Mouse (Mus musculus): ENCODE results near the gene Kcnmb2. TPM values are rescaled to one million over a fixed set of nuclear protein-coding genes. Genes with fewer than 3 reads are reported as not detected.

Kcnmb2 gene
- total RNA-seq (2021): 10 to 100 TPM; 17.7 to 18.4 TPM

DNA sequence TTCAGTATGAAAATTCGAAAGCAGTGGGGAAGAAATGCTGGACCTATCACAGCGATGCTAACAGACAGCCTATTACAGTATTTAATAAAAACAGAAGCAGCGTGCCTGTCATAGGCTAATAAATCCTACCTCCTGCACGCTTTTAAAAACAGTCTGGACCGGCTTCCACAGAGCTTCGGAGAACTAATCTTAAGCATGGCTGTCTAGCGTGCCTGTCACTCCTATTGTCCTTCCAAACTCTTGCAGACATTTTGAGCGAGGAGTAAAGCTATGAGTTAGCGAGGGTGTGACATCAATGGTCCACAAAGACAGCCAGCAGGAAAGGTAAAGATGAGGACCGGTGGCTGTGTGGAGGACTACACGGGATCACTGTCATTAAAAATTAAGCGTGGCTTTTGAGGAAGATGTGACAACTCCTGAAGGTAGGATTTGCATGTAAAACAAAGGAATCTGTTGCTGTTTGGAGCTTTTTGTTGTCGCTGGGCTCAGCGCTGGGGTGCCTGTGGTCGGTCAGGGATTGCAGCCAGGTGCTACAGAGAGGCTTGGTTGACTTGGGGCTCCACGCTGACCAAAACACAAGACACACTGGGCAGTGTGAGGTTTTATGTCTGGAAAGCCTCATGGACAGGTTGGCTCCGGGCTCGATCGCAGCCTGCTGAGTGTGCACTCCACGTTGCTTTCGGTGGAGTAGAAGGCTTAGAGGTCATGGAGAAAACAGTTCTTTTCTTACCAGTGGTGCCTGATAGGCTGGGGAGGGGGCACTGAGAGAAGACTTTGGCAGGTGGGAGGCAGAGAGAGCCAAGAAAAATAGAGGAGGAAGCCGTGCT is at the start of gene Kcnmb2:
Gene Kcnmb2, plus strand, starts transcription at position 4 of the 827 bp plus-strand sequence.
- DNase-seq: peak; percentile 9

DNA sequence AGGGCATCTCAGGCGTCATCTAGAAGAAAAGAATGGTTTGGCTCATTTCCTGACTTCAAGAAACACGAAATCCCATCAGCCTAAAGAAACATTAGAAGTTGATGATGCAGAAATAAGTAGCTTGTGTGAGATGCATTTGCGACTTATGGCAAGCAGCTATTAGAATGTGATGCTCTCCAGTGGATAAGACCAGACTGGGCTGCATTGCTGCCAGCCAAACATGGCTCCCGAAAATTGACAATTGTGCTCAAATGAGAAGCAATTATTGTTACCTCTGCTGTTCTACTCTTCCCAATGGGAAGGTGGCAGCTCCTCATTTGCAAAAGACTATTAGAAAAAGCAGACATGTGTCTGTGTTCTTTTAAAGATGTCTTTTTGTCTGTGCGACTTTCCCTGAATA is 38.8 kb upstream of the Kcnmb2 start:
- intact Hi-C loops (cut with DNase I): no loop called here
- DNase-seq: no peak

More for the DNA sequence above, at the start of gene Kcnmb2:
- intact Hi-C loops (cut with DNase I): loop anchor here (10.0 kb wide), 2 partner anchors 108 to 152 kb away; no protein-coding TSS in a partner anchor

DNA sequence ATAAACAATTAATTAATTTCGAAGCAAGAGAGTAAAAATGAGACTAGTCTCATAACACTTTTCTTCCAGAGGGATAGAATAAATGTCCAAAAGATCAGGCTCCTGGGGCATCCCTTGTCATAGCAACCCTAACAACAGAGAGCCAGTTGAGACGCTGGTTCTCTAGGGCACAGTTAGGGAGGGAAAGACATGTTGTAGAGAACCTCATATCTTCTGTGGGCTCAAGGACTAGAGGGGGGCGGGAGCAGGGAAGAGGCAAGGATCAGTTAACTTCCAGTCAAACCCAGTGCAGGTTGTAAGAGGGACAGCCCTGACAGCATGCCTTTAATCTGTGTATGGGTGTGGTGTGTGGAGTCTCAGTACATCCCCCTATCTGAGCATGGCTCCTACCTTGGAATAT is 38.2 kb upstream of the Kcnmb2 start:
- intact Hi-C loops (cut with DNase I): no loop called here
- no peak for DNase-seq

DNA sequence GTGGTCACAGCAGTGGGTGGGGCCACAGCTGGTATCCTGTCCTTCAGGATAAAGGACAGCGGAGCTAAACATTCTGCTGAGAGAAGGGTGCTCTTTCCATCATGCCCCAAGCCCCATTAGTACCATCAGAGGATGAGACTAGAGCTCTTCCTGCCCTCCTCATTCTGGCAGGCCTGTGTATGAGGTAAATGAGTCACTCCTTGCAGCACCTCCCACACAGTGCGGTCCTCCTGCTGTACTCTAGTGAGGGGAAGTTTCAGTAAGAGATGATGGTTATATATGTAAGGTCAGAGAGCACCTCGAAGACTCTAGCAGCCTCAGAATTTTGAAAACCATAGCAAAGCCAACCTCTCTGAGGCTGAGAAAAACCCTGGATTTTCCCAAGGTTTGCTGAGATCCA is 30.8 kb upstream of the Kcnmb2 start:
- intact Hi-C loops (cut with DNase I): no loop called here
- no peak for DNase-seq

DNA sequence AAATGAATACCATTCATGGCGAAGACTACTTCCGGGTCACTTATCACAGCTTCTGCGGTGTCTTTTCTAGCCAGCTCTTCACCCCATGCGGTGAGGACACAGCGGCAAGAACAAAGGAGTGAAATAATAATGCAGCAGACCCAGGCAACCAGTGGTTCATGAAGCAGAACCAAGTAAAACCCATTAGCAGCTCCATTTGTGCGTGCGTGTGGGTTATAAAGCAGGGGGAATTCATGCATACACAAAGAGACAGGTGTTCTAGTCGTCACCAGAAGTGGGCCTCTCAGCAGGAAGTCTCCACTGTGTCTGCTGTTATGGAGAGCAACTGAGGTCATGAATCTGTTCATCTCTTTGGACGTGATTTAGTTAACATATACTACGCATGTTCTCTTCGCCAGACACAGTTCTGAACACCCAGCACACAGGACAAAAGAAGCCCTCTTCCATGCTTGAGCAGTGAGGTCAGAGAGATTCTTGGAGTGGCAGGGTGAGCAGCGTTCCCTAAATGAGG is 19.6 kb upstream of the Kcnmb2 start:
- DNase-seq: no peak
- intact Hi-C loops (cut with DNase I): no loop called here

DNA sequence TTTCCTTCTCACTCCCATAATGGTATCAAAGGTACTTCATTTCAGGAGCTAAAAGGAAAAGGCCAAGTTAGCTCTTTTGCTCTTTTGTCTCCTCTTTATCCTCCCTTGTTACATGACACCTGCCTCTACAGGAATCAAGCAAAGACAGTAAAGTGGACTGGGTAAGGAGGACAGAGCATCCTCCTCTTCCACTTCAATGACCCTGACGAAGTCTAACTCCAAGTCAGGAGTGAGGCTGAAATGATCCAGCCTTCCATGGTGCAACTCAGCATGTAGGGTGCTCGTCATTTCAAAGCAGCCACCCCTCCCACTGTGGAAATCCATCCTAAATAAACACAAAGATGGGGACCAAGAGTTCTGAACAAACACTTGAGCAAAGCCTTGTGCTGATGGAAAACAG is 9.7 kb upstream of the Kcnmb2 start:
- intact Hi-C loops (cut with DNase I): no loop called here
- DNase-seq: no peak

DNA sequence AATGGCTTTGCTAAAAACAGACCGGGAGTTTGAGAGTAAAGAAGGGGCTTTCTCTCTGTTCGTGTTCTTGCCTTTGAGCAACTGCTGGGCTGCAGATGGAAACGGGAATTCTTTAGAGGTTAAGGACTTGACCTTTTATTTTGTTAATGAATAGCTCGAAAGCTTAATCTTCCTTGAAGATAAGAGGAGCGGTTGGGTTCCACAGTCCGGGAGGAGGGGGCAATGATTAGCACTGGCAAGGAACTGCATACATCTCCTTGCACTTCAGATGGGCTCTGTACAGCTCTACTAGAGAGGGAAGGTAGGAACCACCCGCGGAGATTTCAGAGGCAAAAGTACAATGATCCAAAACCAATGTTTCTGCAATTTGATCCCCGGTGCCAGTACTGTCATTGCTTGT is 1.2 kb downstream of the Kcnmb2 start:
- intact Hi-C loops (cut with DNase I): loop anchor here (10.0 kb wide), 2 partner anchors 109 to 151 kb away; no protein-coding TSS in a partner anchor
- no peak for DNase-seq

DNA sequence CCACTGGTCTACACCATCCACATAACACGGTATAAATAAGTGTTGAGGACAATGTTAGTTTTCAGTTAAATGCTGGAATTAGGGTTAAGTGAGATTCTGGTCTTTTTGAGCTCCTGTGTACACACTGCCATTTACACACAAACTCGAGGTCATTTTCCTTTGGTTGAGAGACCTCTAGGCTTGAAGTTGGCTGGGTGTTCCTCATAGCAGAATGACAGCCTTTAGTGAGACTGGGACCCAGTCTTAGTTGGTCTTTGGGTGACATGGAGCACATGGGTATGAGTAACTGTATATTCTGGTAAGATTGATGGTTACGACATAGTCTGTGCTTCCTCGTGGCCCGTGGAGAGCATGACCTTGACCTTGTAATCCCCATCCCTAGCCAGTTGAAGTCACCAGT is 1.8 kb downstream of the Kcnmb2 start:
- intact Hi-C loops (cut with DNase I): loop anchor here (10.0 kb wide), 2 partner anchors 109 to 151 kb away; no protein-coding TSS in a partner anchor
- DNase-seq: no peak

DNA sequence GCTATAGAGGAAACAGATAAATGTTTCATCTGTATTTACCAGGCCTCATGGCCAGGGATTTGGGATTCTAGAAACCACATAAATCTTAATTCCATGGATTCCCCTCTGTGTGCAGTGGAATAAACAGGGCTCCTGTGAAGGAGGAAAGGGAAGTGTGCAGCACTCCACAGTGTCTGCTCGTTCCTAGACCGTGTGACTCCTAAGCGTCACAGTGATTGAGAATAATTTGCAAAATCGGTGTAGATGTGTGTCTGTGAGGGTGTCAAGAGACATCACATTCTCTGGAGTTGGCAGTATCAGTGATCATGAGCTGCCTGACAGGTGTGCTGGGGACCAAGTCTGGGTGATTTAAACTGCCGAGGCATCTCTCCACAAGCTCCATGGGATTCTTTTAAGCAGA is 8.9 kb downstream of the Kcnmb2 start:
- no peak for DNase-seq
- intact Hi-C loops (cut with DNase I): no loop called here

DNA sequence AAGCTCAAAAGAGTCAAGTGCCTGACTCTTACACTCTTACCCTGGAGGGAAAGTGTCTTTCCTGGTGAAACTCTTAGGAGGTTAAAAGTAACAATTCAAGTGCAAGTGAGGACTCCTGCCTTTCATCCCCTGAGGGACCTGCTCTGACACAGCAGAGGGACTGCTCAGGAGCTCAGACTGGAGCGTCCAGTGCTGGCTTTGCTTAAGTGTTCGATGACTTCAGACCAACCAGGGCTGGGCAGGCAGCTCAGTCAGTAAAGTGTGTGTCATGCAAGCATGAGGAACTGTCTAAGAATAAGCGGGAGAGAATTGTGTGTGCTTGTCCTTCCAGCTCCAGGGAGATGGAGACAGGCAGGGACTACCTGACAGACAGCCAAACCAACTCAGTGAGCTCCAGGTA is 9.4 kb downstream of the Kcnmb2 start:
- intact Hi-C loops (cut with DNase I): no loop called here
- DNase-seq: no peak

DNA sequence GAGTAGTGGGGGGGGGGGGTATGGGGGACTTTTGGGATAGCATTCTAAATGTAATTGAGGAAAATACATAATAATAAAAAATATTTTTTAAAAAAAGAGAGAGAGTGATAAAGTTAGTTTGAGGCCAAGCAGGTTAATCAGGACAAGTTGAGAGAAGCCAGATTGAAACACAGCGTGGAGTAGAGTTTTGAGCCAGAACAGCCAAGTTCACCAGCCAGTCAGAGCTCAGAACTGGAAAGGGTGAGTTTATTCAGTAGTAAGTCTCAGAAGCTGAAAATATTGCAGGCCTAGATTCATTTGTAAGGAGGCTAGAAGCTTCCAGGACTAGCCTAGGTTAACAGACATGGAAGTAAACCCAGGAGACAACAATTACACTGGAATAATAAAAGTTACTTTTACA is 26.2 kb downstream of the Kcnmb2 start:
- no peak for DNase-seq
- intact Hi-C loops (cut with DNase I): no loop called here

DNA sequence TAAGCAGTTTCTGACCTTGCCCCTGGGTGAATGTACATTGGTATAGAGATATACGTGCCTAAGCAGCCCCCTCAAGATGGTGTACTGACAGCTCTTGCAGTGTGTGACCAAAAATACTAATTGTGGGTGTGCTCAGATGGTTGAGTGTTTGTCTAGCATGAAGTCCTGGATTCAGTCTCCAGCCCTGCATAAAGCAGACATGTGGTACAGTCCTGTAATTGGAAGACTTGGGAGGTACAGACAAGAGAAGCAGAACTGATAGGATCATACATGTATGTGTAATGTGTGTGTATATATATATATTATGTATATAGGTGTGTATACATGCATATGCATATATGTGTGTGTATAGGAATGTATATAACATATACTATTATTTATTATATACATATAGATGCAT is 32.4 kb downstream of the Kcnmb2 start:
- DNase-seq: no peak
- intact Hi-C loops (cut with DNase I): no loop called here

DNA sequence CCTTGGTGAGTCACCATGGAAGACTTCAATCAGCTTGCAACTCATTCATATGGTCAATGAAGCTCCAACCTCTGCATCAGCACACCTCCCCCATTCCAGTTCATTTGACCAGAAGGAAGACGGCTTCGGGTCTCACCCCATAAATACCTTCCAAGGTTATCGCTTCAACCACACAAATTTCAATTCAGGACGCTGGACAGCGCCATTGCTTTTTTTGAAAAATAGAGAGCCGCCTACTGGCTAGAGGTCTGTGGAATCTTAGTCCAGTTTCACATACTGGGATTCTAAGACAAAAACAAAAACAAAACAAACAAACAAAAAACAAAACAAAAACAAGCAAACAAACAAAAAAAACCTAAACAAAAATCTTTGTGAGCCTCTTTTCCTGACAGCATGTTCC is 39.2 kb downstream of the Kcnmb2 start:
- intact Hi-C loops (cut with DNase I): no loop called here
- no peak for DNase-seq

DNA sequence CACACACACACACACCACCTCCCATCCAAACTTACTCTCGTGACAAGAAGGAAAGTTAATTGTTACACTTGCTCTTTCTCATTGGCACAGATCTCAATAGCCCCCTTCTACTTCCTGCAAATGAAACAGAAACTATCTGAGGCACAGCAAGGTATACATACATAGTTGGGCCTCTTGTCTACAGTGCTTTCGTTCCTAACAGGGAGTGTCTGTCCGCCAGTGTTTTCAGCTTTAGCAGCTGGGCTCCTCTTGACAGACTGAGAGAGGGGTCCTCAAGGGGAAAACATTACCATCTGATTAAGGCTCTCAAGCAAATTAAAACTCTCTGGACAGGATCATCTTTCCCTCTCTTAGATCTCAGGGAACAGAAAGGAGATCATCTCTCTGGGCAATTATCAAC is 51.9 kb downstream of the Kcnmb2 start:
- DNase-seq: no peak
- intact Hi-C loops (cut with DNase I): no loop called here

DNA sequence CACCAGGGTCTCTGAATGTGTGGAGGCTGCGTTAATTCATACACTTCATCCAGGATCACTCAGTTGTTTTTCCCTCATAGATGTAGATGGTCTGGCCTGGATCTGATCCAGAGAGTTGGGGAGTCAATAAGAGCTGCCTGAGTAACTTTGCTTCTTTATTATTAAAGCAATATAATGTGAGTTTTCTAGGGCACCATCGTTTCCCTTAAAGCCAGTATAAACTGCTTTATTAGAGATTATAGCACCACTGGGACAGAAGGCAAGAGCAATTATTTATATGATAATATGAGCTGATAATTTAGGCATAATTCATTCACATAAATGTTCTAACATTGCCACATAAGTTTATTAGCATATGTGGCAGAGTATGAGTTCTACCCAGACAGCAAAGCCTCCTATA is 52.7 kb downstream of the Kcnmb2 start:
- intact Hi-C loops (cut with DNase I): no loop called here
- DNase-seq: no peak

DNA sequence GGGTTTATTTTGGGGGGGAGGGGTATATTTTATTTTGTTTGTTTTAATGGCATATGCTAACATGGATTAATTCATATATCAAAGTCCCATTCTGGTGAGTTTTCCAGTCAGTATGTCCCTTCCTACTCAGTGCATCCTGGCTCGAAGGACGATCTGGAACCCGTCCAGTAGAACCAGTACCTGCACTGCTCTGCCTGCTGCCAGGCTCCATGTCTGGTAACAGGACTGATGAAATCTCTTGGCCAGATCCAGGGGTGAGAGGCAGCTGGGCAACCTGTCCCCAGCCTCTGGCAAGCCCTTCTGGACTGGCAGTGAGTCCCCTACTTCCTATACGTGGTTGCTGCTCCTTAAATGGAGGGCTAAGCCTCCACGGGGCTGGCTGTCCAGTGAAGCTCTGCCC is 57.5 kb downstream of the Kcnmb2 start:
- intact Hi-C loops (cut with DNase I): no loop called here
- no peak for DNase-seq

DNA sequence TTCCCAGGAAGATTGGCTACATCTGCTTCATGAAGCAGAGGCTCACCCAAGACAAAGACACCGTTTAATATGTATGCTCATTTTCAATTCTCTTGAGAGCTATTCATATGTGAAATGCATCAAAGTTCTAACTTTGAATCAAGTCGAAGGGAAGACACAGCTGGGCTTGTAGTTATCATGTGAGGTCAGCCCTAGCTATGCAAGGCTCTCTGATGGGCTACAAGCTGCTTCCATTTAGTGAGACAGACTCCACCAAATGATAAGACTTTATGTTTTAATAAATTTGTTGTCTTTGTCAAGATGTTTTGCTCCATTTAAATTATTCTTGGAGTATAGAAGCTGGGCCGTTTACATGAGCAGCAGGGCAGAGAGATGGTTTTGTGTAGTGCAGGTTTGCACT is 58.9 kb downstream of the Kcnmb2 start:
- no peak for DNase-seq
- intact Hi-C loops (cut with DNase I): no loop called here

DNA sequence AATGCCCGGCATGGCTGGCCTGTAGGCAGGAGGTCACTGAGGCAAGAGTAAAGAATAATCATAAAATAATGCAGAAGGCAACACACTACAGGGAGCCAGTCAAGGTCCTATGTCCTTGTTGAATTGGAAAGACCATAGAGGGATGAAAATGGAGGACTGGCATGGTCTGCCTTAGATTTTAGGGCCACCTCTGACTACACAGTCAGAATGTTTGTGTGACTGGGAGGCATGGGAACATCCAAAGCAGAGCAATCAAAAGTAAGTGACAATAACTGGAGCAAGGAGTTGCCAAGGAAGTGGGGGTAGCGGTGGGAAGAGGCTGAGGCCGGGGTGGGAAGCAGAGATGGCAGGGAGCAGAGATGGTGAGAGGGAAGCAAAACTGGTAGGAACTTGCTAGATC is 60.8 kb downstream of the Kcnmb2 start:
- DNase-seq: no peak
- intact Hi-C loops (cut with DNase I): no loop called here

DNA sequence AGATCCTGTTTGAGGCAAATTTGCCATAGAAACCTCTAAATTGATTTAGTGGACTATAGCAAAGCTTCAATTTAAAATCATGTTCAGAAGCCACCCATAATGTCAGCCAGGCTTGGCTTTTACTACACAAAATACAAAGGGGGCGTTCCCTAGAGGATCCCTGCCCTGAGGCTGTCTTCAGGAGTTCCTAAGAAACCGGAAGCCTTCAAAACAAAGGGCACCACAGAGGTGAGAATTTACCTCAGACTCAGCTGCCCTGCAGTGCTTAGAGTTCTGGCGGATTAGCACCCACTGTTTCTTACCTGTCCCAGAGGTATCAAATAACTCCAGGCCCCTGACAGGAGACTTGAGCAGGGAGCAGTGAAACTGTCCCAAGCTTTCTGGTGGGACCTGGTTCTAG is 77.4 kb downstream of the Kcnmb2 start:
- no peak for DNase-seq
- intact Hi-C loops (cut with DNase I): no loop called here

DNA sequence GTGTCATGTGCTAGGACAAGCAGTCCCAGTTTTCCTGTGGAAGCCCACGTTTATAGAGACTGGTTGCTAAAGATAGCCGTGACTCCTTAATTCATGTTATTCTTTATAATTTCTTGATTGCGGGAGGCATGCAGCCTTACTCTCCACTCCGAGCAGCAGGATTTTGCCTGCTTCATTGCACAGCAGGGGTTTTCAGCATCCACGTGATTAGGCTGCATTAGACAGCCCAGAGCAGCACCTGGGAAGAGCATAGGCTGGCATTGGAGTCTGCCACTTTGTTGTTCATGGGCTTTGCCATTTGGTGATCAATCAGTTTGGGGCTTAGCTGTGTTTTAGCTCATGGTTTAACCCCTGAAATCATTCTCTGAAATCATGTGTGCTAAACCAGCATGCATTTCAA is 80.1 kb downstream of the Kcnmb2 start:
- DNase-seq: no peak
- intact Hi-C loops (cut with DNase I): no loop called here

DNA sequence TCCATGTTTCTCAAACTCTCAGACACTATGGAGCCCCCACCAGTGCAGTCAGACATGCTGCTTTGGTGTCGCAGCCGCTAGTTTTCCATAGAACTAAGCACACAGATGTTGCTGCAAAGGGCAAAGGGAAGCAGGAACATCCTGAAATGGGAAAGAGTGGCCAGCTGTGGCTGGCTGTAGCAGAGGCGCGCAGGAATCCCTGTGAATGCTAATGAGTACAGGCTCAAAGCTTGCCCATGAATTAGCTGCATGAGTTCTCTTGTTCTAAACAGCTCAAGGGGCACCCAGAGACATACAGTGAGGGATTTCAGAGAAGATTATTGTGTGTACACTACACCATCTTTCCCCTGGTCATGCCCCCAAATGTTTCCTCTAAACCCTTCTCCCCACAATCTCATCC is 82.8 kb downstream of the Kcnmb2 start:
- DNase-seq: no peak
- intact Hi-C loops (cut with DNase I): no loop called here

DNA sequence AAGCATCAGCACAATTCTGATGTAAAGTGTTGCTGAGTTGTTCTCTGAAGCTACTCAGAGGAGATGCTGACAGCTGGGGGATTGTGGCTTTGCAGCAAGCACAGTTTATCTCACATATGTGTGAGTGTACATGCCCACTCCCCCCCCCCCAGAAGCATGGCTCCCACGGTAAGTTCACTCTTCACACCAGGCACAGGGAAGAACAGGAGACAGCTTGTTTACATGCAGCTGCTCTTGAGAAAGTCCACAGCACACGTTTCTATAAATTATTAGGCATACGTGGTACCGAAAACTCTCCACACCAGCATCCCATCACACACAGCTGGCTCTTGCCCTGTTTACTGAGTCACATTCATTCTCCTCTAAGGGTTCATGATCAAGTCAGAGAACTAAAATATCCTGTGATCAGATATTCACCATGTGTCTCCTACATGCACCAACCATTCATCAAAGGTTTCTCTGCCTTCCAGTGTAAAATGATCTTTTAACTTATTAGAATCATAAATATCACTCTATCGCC is 89.3 kb downstream of the Kcnmb2 start:
- no peak for DNase-seq
- intact Hi-C loops (cut with DNase I): no loop called here
